Comparison of ENCODE assay signal across 8 mouse cellular contexts in genomic region chr2:18038895-18039371, GRCm38 (mm10). TPM values are rescaled to one million over a fixed set of nuclear protein-coding genes. Genes with fewer than 3 reads are reported as not detected.
DNase-seq lines count a peak whose midpoint lies in the region; ATAC-seq lines count a peak whose summit lies in the region.
"Had no signal": no experiment of that assay in that cellular context is flagged by ENCODE, and none has a peak within 500 bp of the region (broad histone marks: within the 10 kb centered on the region; RNA-seq: fewer than 3 reads in every experiment).

No protein-coding gene starts in this region.

- no peak overlapping the region; the same call in 1 of the 2 replicates for H3K27ac ChIP-seq in lung, embryonic 16.5 days (ENCODE audit: low read length)
- peak overlapping the region; percentile 88 for H3K27ac ChIP-seq in forebrain, embryonic 15.5 days (replicated peaks)
- no peak overlapping the region for H3K27ac ChIP-seq in limb, embryonic 12.5 days
- no peak overlapping the region for H3K27ac ChIP-seq in stomach, embryonic 15.5 days

- H3K9ac ChIP-seq in lung, embryonic 16.5 days (ENCODE audit: low read length), result peak overlapping the region; percentile 77; the same call in 1 of the 2 replicates
- H3K9ac ChIP-seq in forebrain, embryonic 15.5 days (replicated peaks), result peak overlapping the region; percentile 50; the same call in 1 of the 2 replicates
- no peak overlapping the region for H3K9ac ChIP-seq in limb, embryonic 12.5 days (replicated peaks)
- no peak overlapping the region for H3K9ac ChIP-seq in stomach, embryonic 15.5 days

- WGBS in lung, embryonic 16.5 days, result 67% methylated on average over 10 of the region's 10 CpGs
- WGBS in forebrain, embryonic 15.5 days, result 31% methylated on average over 10 of the region's 10 CpGs
- 35% methylated on average over 10 of the region's 10 CpGs for WGBS in limb, embryonic 12.5 days
- 79% methylated on average over 10 of the region's 10 CpGs for WGBS in stomach, embryonic 15.5 days

- no peak for DNase-seq in lung, adult 18-20 months
- no peak for DNase-seq in adrenal gland, postnatal 4 days (ENCODE audit: low spot score in 2 of 2)
- no peak for DNase-seq in testis, postnatal 10 days (ENCODE audit: low spot score)
- DNase-seq: thymus, postnatal 4 days had no signal

- no peaks in the 10 kb centered on the region for H3K9me3 ChIP-seq in lung, embryonic 16.5 days (ENCODE audit: control insufficient read depth, low read length)
- no peaks in the 10 kb centered on the region for H3K9me3 ChIP-seq in forebrain, embryonic 15.5 days
- no peaks in the 10 kb centered on the region for H3K9me3 ChIP-seq in limb, embryonic 12.5 days
- H3K9me3 ChIP-seq in stomach, embryonic 15.5 days, result no peaks in the 10 kb centered on the region

- H3K27me3 ChIP-seq in lung, embryonic 16.5 days (ENCODE audit: control insufficient read depth, insufficient read depth, low read depth, low read length), result no peaks in the 10 kb centered on the region
- no peaks in the 10 kb centered on the region for H3K27me3 ChIP-seq in forebrain, embryonic 15.5 days
- no peaks in the 10 kb centered on the region for H3K27me3 ChIP-seq in limb, embryonic 12.5 days
- H3K27me3 ChIP-seq in stomach, embryonic 15.5 days (replicated peaks), result no peaks in the 10 kb centered on the region

- H3K36me3 ChIP-seq in lung, embryonic 16.5 days (ENCODE audit: control insufficient read depth, insufficient read depth, low read length), result no peaks in the 10 kb centered on the region
- H3K36me3 ChIP-seq in forebrain, embryonic 15.5 days, result no peaks in the 10 kb centered on the region
- H3K36me3 ChIP-seq in limb, embryonic 12.5 days, result no peaks in the 10 kb centered on the region
- H3K36me3 ChIP-seq in stomach, embryonic 15.5 days, result no peaks in the 10 kb centered on the region

- ATAC-seq in lung, embryonic 16.5 days (ENCODE audit: low read depth), result peak; percentile 39; the same call in 1 of the 2 replicates
- no peak for ATAC-seq in forebrain, embryonic 15.5 days (replicated peaks)
- ATAC-seq in limb, embryonic 12.5 days (ENCODE audit: insufficient number of reproducible peaks, insufficient read depth, low FRiP score, low TSS enrichment, low read depth), result no peak
- ATAC-seq in stomach, embryonic 15.5 days (ENCODE audit: insufficient read depth, low FRiP score, low read depth), result no peak

- H3K4me3 ChIP-seq in lung, embryonic 16.5 days (ENCODE audit: low read length), result no peak overlapping the region
- H3K4me3 ChIP-seq in forebrain, embryonic 15.5 days, result peak overlapping the region; percentile 35; the same call in 1 of the 2 replicates
- no peak overlapping the region for H3K4me3 ChIP-seq in limb, embryonic 12.5 days (replicated peaks)
- no peak overlapping the region for H3K4me3 ChIP-seq in stomach, embryonic 15.5 days (replicated peaks)

- no peak overlapping the region for H3K4me2 ChIP-seq in lung, embryonic 16.5 days (ENCODE audit: low read depth, low read length)
- peak overlapping the region; percentile 60 for H3K4me2 ChIP-seq in forebrain, embryonic 15.5 days (replicated peaks)
- peak overlapping the region; percentile 62 for H3K4me2 ChIP-seq in limb, embryonic 12.5 days
- peak overlapping the region; percentile 62; the same call in 1 of the 2 replicates for H3K4me2 ChIP-seq in stomach, embryonic 15.5 days

- peaks cover 38% of the 10 kb centered on the region for H3K4me1 ChIP-seq in lung, embryonic 16.5 days (replicated peaks; ENCODE audit: control insufficient read depth, insufficient read depth, low read length)
- H3K4me1 ChIP-seq in forebrain, embryonic 15.5 days, result peaks cover 59% of the 10 kb centered on the region
- H3K4me1 ChIP-seq in limb, embryonic 12.5 days (replicated peaks), result peaks cover 46% of the 10 kb centered on the region
- peaks cover 30% of the 10 kb centered on the region for H3K4me1 ChIP-seq in stomach, embryonic 15.5 days

RNA-seq across cellular contexts. Expression of gene A930004D18Rik, which starts 1.4 kb away (rescaled TPM):
- polyA plus RNA-seq in lung, embryonic 16.5 days (2015; fragmentation: Nextera tagmentation; extraction: Ambion mirVana), result 12.1 and 13.1 TPM in 2 replicates
- polyA plus RNA-seq in forebrain, embryonic 15.5 days (2015; fragmentation: Nextera tagmentation; extraction: Ambion mirVana), result 14.7 and 16.6 TPM in 2 replicates
- polyA plus RNA-seq in limb, embryonic 12.5 days (2016; fragmentation: Nextera tagmentation; extraction: Ambion mirVana), result 19.9 and 20.3 TPM in 2 replicates
- polyA plus RNA-seq in stomach, embryonic 15.5 days (2015; fragmentation: Nextera tagmentation; extraction: Ambion mirVana), result 11.3 and 12.7 TPM in 2 replicates
- total RNA-seq in adrenal gland, postnatal 4 days (2021), result 1 to 10 TPM; 3.1 to 4.7 TPM

RNA-seq across cellular contexts. Expression of gene Skida1, which starts 9.9 kb away (rescaled TPM):
- polyA plus RNA-seq in lung, embryonic 16.5 days (2015; fragmentation: Nextera tagmentation; extraction: Ambion mirVana), result 5.1 and 5.5 TPM in 2 replicates
- 10.9 and 13.8 TPM in 2 replicates for polyA plus RNA-seq in forebrain, embryonic 15.5 days (2015; fragmentation: Nextera tagmentation; extraction: Ambion mirVana)
- 13.9 and 14.0 TPM in 2 replicates for polyA plus RNA-seq in limb, embryonic 12.5 days (2016; fragmentation: Nextera tagmentation; extraction: Ambion mirVana)
- 4.0 TPM in 2 replicates for polyA plus RNA-seq in stomach, embryonic 15.5 days (2015; fragmentation: Nextera tagmentation; extraction: Ambion mirVana)
- 10 to 100 TPM in 1 of 2 experiments, 1 to 10 TPM in 1; 9.9 to 11.3 TPM for total RNA-seq in adrenal gland, postnatal 4 days (2021)

RNA-seq across cellular contexts. Expression of gene Mllt10, which starts 16.1 kb away (rescaled TPM):
- polyA plus RNA-seq in lung, embryonic 16.5 days (2015; fragmentation: Nextera tagmentation; extraction: Ambion mirVana), result 56.1 and 57.9 TPM in 2 replicates
- 61.9 and 66.3 TPM in 2 replicates for polyA plus RNA-seq in forebrain, embryonic 15.5 days (2015; fragmentation: Nextera tagmentation; extraction: Ambion mirVana)
- polyA plus RNA-seq in limb, embryonic 12.5 days (2016; fragmentation: Nextera tagmentation; extraction: Ambion mirVana), result 67.7 and 77.6 TPM in 2 replicates
- 52.2 and 59.1 TPM in 2 replicates for polyA plus RNA-seq in stomach, embryonic 15.5 days (2015; fragmentation: Nextera tagmentation; extraction: Ambion mirVana)
- 10 to 100 TPM; 62.2 to 64.8 TPM for total RNA-seq in adrenal gland, postnatal 4 days (2021)

RNA-seq across cellular contexts. Expression of gene H2al2a, which starts 42.2 kb away (rescaled TPM):
- polyA plus RNA-seq in lung, embryonic 16.5 days (2015; fragmentation: Nextera tagmentation; extraction: Ambion mirVana), result not detected in 2 replicates
- not detected in 2 replicates for polyA plus RNA-seq in forebrain, embryonic 15.5 days (2015; fragmentation: Nextera tagmentation; extraction: Ambion mirVana)
- not detected in 2 replicates for polyA plus RNA-seq in limb, embryonic 12.5 days (2016; fragmentation: Nextera tagmentation; extraction: Ambion mirVana)
- not detected in 2 replicates for polyA plus RNA-seq in stomach, embryonic 15.5 days (2015; fragmentation: Nextera tagmentation; extraction: Ambion mirVana)
- total RNA-seq in adrenal gland, postnatal 4 days (2021), result not detected

Comparison
In these comparisons a context has a peak if more than half of its experiments do, and no peak if none do; other contexts are left out.
1. H3K9ac ChIP-seq: peak in lung, embryonic 16.5 days (single experiment) and forebrain, embryonic 15.5 days (single experiment); none in limb, embryonic 12.5 days (single experiment) and stomach, embryonic 15.5 days (single experiment).